Mouse (Mus musculus): ENCODE data around the gene Prr14. TPM values are rescaled to one million over a fixed set of nuclear protein-coding genes. Genes with fewer than 3 reads are reported as not detected.
A peak's percentile ranks its signal among the peaks of the same experiment; 100 is the strongest.
"Not testable (repeated sequence)": the region's sequence is repeated elsewhere in the genome, so short reads cannot be mapped to it uniquely, and the experiment has no call there.

Prr14 gene
- polyA plus RNA-seq (2015; fragmentation: Nextera tagmentation; extraction: Ambion mirVana): 42.8 and 45.3 TPM in 2 replicates

- H3K36me3 ChIP-seq (ENCODE audit: control insufficient read depth, insufficient read depth): not testable (repeated sequence)
Measured at GRCm38 (mm10) chr7:127459311-127459710, at the start of gene Prr14. Gene Prr14 (plus strand): TSS chr7:127459611.

GRCm38 (mm10) chr7:127411418-127411817, 48.0 kb upstream of the Prr14 start:
- Histone ChIP-seq H3K4me1 (replicated peaks; ENCODE audit: control insufficient read depth, insufficient read depth, low read length) (0 out of 2 replicates have a peak, but pooled peaks cover 2% of the 10 kb centered on the region), H3K27me3 (replicated peaks; ENCODE audit: control insufficient read depth, insufficient read depth, low read length) (no peaks in the 10 kb centered on the region), H3K9ac (replicated peaks; ENCODE audit: low read depth, low read length) (no peak overlapping the region), H3K9me3 (ENCODE audit: control insufficient read depth, low read length) (no peaks in the 10 kb centered on the region), H3K27ac (ENCODE audit: low read length) (no peak overlapping the region), H3K4me3 (replicated peaks; ENCODE audit: low read length) (no peak overlapping the region), H3K36me3 (ENCODE audit: control insufficient read depth, insufficient read depth) (no peaks in the 10 kb centered on the region), H3K4me2 (ENCODE audit: low read length) (no peak overlapping the region)
- 70% methylated on average over 2 of the region's 2 CpGs for WGBS
- ATAC-seq: no peak

More at GRCm38 (mm10) chr7:127459311-127459710, at the start of gene Prr14:
- H3K27ac ChIP-seq (ENCODE audit: low read length); ATAC-seq; H3K4me3 ChIP-seq (replicated peaks; ENCODE audit: low read length); H3K9me3 ChIP-seq (ENCODE audit: control insufficient read depth, low read length); H3K9ac ChIP-seq (replicated peaks; ENCODE audit: low read depth, low read length); H3K4me2 ChIP-seq (ENCODE audit: low read length); H3K4me1 ChIP-seq (replicated peaks; ENCODE audit: control insufficient read depth, insufficient read depth, low read length); H3K27me3 ChIP-seq (replicated peaks; ENCODE audit: control insufficient read depth, insufficient read depth, low read length): not testable (repeated sequence)
- 95% methylated on average over 8 of the region's 8 CpGs for WGBS

- H3K9me3 ChIP-seq (ENCODE audit: control insufficient read depth, low read length): no peaks in the 10 kb centered on the region
- H3K9ac ChIP-seq (replicated peaks; ENCODE audit: low read depth, low read length): peak within 1 kb of the TSS; percentile 93
- H3K36me3 ChIP-seq (ENCODE audit: control insufficient read depth, insufficient read depth): no peaks in the 10 kb centered on the region
- 1% methylated on average over 48 of the region's 48 CpGs for WGBS
- peaks cover 14% of the 10 kb centered on the region for H3K4me1 ChIP-seq (replicated peaks; ENCODE audit: control insufficient read depth, insufficient read depth, low read length)
- peaks cover 7% of the 10 kb centered on the region for H3K27me3 ChIP-seq (replicated peaks; ENCODE audit: control insufficient read depth, insufficient read depth, low read length)
- peak within 1 kb of the TSS; percentile 60; the same call in 1 of the 2 replicates for H3K27ac ChIP-seq (ENCODE audit: low read length)
- peak within 1 kb of the TSS; percentile 89 for H3K4me2 ChIP-seq (ENCODE audit: low read length)
- peak; percentile 99 for ATAC-seq
- H3K4me3 ChIP-seq (replicated peaks; ENCODE audit: low read length): peak within 1 kb of the TSS; percentile 75
Measured at GRCm38 (mm10) chr7:127421388-127422191, 37.8 kb upstream of the Prr14 start, which contains the start of gene Zfp688. Gene Zfp688 (minus strand): TSS chr7:127422068.

GRCm38 (mm10) chr7:127422247-127422646, 37.2 kb upstream of the Prr14 start:
- Histone ChIP-seq H3K4me1 (replicated peaks; ENCODE audit: control insufficient read depth, insufficient read depth, low read length) (peaks cover 14% of the 10 kb centered on the region), H3K36me3 (ENCODE audit: control insufficient read depth, insufficient read depth) (no peaks in the 10 kb centered on the region), H3K4me3 (replicated peaks; ENCODE audit: low read length) (peak overlapping the region; percentile 75), H3K9ac (replicated peaks; ENCODE audit: low read depth, low read length) (peak overlapping the region; percentile 93), H3K4me2 (ENCODE audit: low read length) (peak overlapping the region; percentile 89), H3K27me3 (replicated peaks; ENCODE audit: control insufficient read depth, insufficient read depth, low read length) (peaks cover 7% of the 10 kb centered on the region), H3K9me3 (ENCODE audit: control insufficient read depth, low read length) (no peaks in the 10 kb centered on the region), H3K27ac (ENCODE audit: low read length) (peak overlapping the region; percentile 12; the same call in 1 of the 2 replicates)
- WGBS: 1% methylated on average over 15 of the region's 15 CpGs
- ATAC-seq: peak; percentile 87

GRCm38 (mm10) chr7:127425291-127425690, 34.1 kb upstream of the Prr14 start:
- 90% methylated on average over 3 of the region's 3 CpGs for WGBS
- no peak overlapping the region for H3K4me3 ChIP-seq (replicated peaks; ENCODE audit: low read length)
- no peak overlapping the region for H3K27ac ChIP-seq (ENCODE audit: low read length)
- no peak overlapping the region for H3K9ac ChIP-seq (replicated peaks; ENCODE audit: low read depth, low read length)
- no peaks in the 10 kb centered on the region for H3K9me3 ChIP-seq (ENCODE audit: control insufficient read depth, low read length)
- peaks cover 9% of the 10 kb centered on the region for H3K27me3 ChIP-seq (replicated peaks; ENCODE audit: control insufficient read depth, insufficient read depth, low read length)
- H3K4me2 ChIP-seq (ENCODE audit: low read length): no peak overlapping the region
- H3K36me3 ChIP-seq (ENCODE audit: control insufficient read depth, insufficient read depth): no peaks in the 10 kb centered on the region
- ATAC-seq: no peak
- H3K4me1 ChIP-seq (replicated peaks; ENCODE audit: control insufficient read depth, insufficient read depth, low read length): peaks cover 14% of the 10 kb centered on the region

- Histone ChIP-seq H3K9ac (replicated peaks; ENCODE audit: low read depth, low read length) (no peak overlapping the region), H3K27ac (ENCODE audit: low read length) (no peak overlapping the region), H3K9me3 (ENCODE audit: control insufficient read depth, low read length) (no peaks in the 10 kb centered on the region), H3K4me3 (replicated peaks; ENCODE audit: low read length) (no peak overlapping the region), H3K36me3 (ENCODE audit: control insufficient read depth, insufficient read depth) (no peaks in the 10 kb centered on the region), H3K27me3 (replicated peaks; ENCODE audit: control insufficient read depth, insufficient read depth, low read length) (peaks cover 9% of the 10 kb centered on the region), H3K4me1 (replicated peaks; ENCODE audit: control insufficient read depth, insufficient read depth, low read length) (peaks cover 11% of the 10 kb centered on the region), H3K4me2 (ENCODE audit: low read length) (no peak overlapping the region)
- ATAC-seq: no peak
- WGBS: 86% methylated on average over 2 of the region's 2 CpGs
Measured at GRCm38 (mm10) chr7:127425911-127426310, 33.5 kb upstream of the Prr14 start.

GRCm38 (mm10) chr7:127426354-127426753, 33.1 kb upstream of the Prr14 start:
- H3K27ac ChIP-seq (ENCODE audit: low read length): no peak overlapping the region
- no peak for ATAC-seq
- H3K36me3 ChIP-seq (ENCODE audit: control insufficient read depth, insufficient read depth): no peaks in the 10 kb centered on the region
- peaks cover 9% of the 10 kb centered on the region for H3K27me3 ChIP-seq (replicated peaks; ENCODE audit: control insufficient read depth, insufficient read depth, low read length)
- H3K9ac ChIP-seq (replicated peaks; ENCODE audit: low read depth, low read length): no peak overlapping the region
- no peak overlapping the region for H3K4me3 ChIP-seq (replicated peaks; ENCODE audit: low read length)
- WGBS: 71% methylated on average over 3 of the region's 3 CpGs
- H3K4me2 ChIP-seq (ENCODE audit: low read length): no peak overlapping the region
- peaks cover 6% of the 10 kb centered on the region for H3K4me1 ChIP-seq (replicated peaks; ENCODE audit: control insufficient read depth, insufficient read depth, low read length)
- no peaks in the 10 kb centered on the region for H3K9me3 ChIP-seq (ENCODE audit: control insufficient read depth, low read length)

GRCm38 (mm10) chr7:127435206-127435605, 24.2 kb upstream of the Prr14 start:
- WGBS: 94% methylated on average over 4 of the region's 4 CpGs
- Histone ChIP-seq H3K36me3 (ENCODE audit: control insufficient read depth, insufficient read depth) (no peaks in the 10 kb centered on the region), H3K4me2 (ENCODE audit: low read length) (no peak overlapping the region), H3K9ac (replicated peaks; ENCODE audit: low read depth, low read length) (no peak overlapping the region), H3K27me3 (replicated peaks; ENCODE audit: control insufficient read depth, insufficient read depth, low read length) (no peaks in the 10 kb centered on the region), H3K9me3 (ENCODE audit: control insufficient read depth, low read length) (no peaks in the 10 kb centered on the region; the same call in 1 of the 2 replicates), H3K4me3 (replicated peaks; ENCODE audit: low read length) (no peak overlapping the region), H3K4me1 (replicated peaks; ENCODE audit: control insufficient read depth, insufficient read depth, low read length) (no peaks in the 10 kb centered on the region), H3K27ac (ENCODE audit: low read length) (no peak overlapping the region)
- ATAC-seq: no peak

- 92% methylated on average over 3 of the region's 3 CpGs for WGBS
- no peaks in the 10 kb centered on the region for H3K4me1 ChIP-seq (replicated peaks; ENCODE audit: control insufficient read depth, insufficient read depth, low read length)
- no peaks in the 10 kb centered on the region for H3K27me3 ChIP-seq (replicated peaks; ENCODE audit: control insufficient read depth, insufficient read depth, low read length)
- H3K9ac ChIP-seq (replicated peaks; ENCODE audit: low read depth, low read length): no peak overlapping the region
- no peak overlapping the region for H3K4me2 ChIP-seq (ENCODE audit: low read length)
- no peak overlapping the region for H3K27ac ChIP-seq (ENCODE audit: low read length)
- no peak for ATAC-seq
- H3K9me3 ChIP-seq (ENCODE audit: control insufficient read depth, low read length): no peaks in the 10 kb centered on the region; the same call in 1 of the 2 replicates
- peaks cover 5% of the 10 kb centered on the region; the same call in 1 of the 2 replicates for H3K36me3 ChIP-seq (ENCODE audit: control insufficient read depth, insufficient read depth)
- no peak overlapping the region for H3K4me3 ChIP-seq (replicated peaks; ENCODE audit: low read length)
Measured at GRCm38 (mm10) chr7:127437724-127438123, 21.7 kb upstream of the Prr14 start.
